Mouse (Mus musculus): ENCODE results near the gene Sesn1.

- TF ChIP-seq POLR2A (IDR thresholded peaks at IDR 0.05; ENCODE audit: control insufficient read depth, low read depth, low read length) (no peak), CTCF (IDR thresholded peaks at IDR 0.05; ENCODE audit: control insufficient read depth, insufficient read depth, insufficient replicate concordance, low read depth, low read length) (no peak)
Measured at GRCm38 (mm10) chr10:41901456-41901855, 91.7 kb downstream of the Sesn1 start.
